Mouse (Mus musculus): Measurements from ENCODE around the gene Enpp7. TPM values are rescaled to one million over a fixed set of nuclear protein-coding genes. Genes with fewer than 3 reads are reported as not detected.

Gene Enpp7
- total RNA-seq, 2 experiments from 2014 or later: not detected

DNA sequence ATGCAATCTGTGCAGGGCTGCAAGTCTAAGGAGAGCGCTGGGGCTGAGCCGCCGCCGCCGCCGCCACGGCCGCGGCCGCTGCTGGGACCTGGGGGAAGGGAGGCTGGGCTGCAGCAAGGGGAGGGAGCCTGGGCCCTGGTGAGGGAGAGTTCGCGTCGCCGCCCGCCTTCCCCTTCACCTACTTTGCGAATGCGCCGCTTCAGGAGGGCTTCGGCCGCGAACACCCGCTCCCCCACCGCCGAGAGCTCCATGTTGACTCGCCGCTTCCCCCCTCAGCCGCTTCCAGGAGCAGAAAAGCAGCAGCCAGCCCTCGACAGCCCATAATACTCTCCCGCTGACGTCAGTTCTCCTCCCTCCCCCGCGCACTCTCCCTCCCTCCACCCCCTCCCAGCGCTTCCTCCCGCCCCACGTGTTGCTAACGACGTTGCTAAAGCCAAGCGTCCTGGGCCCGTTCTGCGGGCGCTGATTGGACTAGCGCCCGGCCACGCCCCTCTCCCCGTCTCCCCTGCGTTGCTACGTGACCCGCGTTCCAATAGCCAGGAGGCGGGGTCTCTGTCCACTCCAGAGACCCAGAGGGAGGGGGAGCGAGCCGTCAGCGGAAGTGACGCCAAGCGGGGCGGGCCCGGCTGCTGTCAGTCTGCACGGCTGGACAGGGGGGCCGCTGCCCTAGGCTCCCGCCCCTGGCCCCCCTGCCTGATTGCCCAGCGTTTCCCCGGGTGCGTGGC lies 52.8 kb downstream of the Enpp7 start, which contains the start of gene Cbx8:
Cbx8 (minus strand) TSS at position 370 of the 725 bp plus-strand sequence.
- no peak for TF ChIP-seq CTCF (IDR thresholded peaks at IDR 0.05)
- Histone ChIP-seq H3K27ac (peak within 1 kb of the TSS; percentile 95), H3K4me3 (peak within 1 kb of the TSS; percentile 88)
- intact Hi-C loops (cut with DNase I): loop anchor here (5.0 kb wide), 2 partner anchors 47 to 87 kb away; partner anchors contain the start of gene Cbx4
- DNase-seq: peak; percentile 100

- Histone ChIP-seq H3K27ac (peak overlapping the region; percentile 95), H3K4me3 (peak overlapping the region; percentile 88)
- no peak for TF ChIP-seq CTCF (IDR thresholded peaks at IDR 0.05)
- intact Hi-C loops (cut with DNase I): loop anchor here (5.0 kb wide), 2 partner anchors 46 to 86 kb away; partner anchors contain the start of gene Cbx4
- no peak for DNase-seq
Measured at GRCm38 (mm10) chr11:119041325-119041716, 53.3 kb downstream of the Enpp7 start.

DNA sequence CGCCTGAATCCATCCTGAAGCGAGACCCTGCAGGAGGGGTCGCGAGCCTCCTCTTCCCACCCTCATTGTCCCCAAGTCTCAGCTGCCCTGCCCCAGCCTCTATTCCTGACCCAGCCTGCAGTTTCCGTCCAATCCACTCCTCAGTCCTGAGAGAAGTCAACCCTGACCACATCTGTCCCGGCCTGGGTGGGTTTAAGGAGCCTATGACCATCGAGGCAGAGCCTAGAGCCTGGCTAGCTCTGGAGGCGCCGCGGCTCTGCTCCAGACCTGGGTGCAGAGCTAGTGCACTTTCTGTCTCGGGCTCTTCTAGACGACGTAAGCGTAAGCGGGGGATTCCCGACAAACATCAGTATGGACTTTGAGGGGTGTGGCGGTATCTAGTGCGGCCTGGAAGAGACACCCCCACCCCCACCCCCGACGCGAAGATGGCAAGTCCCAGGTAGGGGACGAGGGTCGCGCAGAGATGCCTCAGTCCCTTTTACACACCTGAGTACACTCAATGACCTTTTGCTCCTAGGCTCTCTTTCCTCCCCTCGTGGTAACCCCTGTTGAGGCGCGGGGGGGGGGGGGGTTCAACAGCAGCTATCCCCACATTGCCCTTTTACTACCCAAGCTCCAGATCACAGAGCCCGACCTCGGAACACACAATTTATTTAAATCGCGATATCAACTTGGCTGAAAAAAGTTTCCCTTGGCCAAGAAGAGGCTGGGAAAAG lies 53.9 kb downstream of the Enpp7 start:
- intact Hi-C loops (cut with DNase I): loop anchor here (5.0 kb wide), 2 partner anchors 45 to 85 kb away; partner anchors contain the start of gene Cbx4
- no peak for TF ChIP-seq CTCF (IDR thresholded peaks at IDR 0.05)
- Histone ChIP-seq H3K27ac (peak overlapping the region; percentile 95; the same call in 1 of the 2 replicates), H3K4me3 (peak overlapping the region; percentile 88)
- no peak for DNase-seq

Other genes starting within 250 kb of the Enpp7 start
- under 1 TPM; 0.13 to 0.20 TPM for gene Rbfox3, start 76.6 kb upstream of the Enpp7 start, total RNA-seq (2021)
- gene Cbx2, start 34.8 kb downstream of the Enpp7 start, total RNA-seq (2021): under 1 TPM; 0.69 to 0.95 TPM
- gene Cbx8, start 52.8 kb downstream of the Enpp7 start, total RNA-seq (2021): 1 to 10 TPM; 1.5 to 1.6 TPM
- gene Cbx4, start 98.0 kb downstream of the Enpp7 start, total RNA-seq (2021): 1 to 10 TPM; 2.1 to 2.2 TPM
- 10 to 100 TPM; 30.7 to 36.6 TPM for gene Tbc1d16, start 240.3 kb downstream of the Enpp7 start, total RNA-seq (2021)
- gene Ccdc40, start 240.4 kb downstream of the Enpp7 start, total RNA-seq (2021): not detected